Mouse (Mus musculus) olfactory bulb, adult 2 months (tissue): ENCODE results near the gene Ggt5. TPM values are rescaled to one million over a fixed set of nuclear protein-coding genes. Genes with fewer than 3 reads are reported as not detected.

ENCODE experiments used
- H3K27ac ChIP-seq: fragments of 200-500 bp; 2 replicates; pipeline ENCODE4 v1.5.1; 2012; ENCODE audit warnings: low read depth, low read length; ENCODE audit not compliant: insufficient read depth
- H3K4me1 ChIP-seq: fragments of 200-500 bp; 2 replicates; pipeline ENCODE4 v1.6.1; 2012; ENCODE audit warnings: low read length; ENCODE audit not compliant: control insufficient read depth, insufficient read depth
- H3K4me3 ChIP-seq: fragments of 200-500 bp; 2 replicates; pipeline ENCODE4 v1.5.1; 2012; ENCODE audit warnings: mild to moderate bottlenecking, low read depth, low read length, moderate library complexity; ENCODE audit not compliant: insufficient read depth
- CTCF ChIP-seq: fragments of 200-500 bp; IDR thresholded peaks from 2 replicates; pipeline ENCODE4 v1.5.1; 2012; ENCODE audit warnings: low read depth, mild to moderate bottlenecking, low read length, moderate library complexity; ENCODE audit not compliant: insufficient read depth
- POLR2A ChIP-seq: fragments of 200-500 bp; IDR thresholded peaks from 2 replicates; pipeline ENCODE4 v1.6.1; 2012; ENCODE audit warnings: mild to moderate bottlenecking, low read depth, low read length, moderate library complexity; ENCODE audit not compliant: insufficient read depth
- WGBS: fragments of 180-500 bp; shearing (Covaris S2); methylation state at CpG from one replicate; pipeline ENCODE4 v1.1.7; 2018; 5-methylcytosine and 5-hydroxymethylcytosine counted together
- polyA plus RNA-seq: library from polyadenylated mRNA; stranded (reverse); fragments of >200 nt; gene quantifications from 2 replicates; pipeline ENCODE4 v1.2.4, GENCODE M21; 2012; ENCODE audit warnings: low replicate concordance; ENCODE audit not compliant: missing spikeins, insufficient read depth, insufficient read length

Gene Ggt5
- polyA plus RNA-seq, 1 experiment, result not detected

GRCm38 (mm10) chr10:75579129-75579528 lies 10.0 kb upstream of the Ggt5 start:
- TF ChIP-seq POLR2A (no peak), CTCF (no peak)
- H3K27ac ChIP-seq, result no peak overlapping the region
- no peaks in the 10 kb centered on the region for H3K4me1 ChIP-seq
- 90% methylated on average over 6 of the region's 6 CpGs for WGBS
- H3K4me3 ChIP-seq, result no peak overlapping the region

DNA sequence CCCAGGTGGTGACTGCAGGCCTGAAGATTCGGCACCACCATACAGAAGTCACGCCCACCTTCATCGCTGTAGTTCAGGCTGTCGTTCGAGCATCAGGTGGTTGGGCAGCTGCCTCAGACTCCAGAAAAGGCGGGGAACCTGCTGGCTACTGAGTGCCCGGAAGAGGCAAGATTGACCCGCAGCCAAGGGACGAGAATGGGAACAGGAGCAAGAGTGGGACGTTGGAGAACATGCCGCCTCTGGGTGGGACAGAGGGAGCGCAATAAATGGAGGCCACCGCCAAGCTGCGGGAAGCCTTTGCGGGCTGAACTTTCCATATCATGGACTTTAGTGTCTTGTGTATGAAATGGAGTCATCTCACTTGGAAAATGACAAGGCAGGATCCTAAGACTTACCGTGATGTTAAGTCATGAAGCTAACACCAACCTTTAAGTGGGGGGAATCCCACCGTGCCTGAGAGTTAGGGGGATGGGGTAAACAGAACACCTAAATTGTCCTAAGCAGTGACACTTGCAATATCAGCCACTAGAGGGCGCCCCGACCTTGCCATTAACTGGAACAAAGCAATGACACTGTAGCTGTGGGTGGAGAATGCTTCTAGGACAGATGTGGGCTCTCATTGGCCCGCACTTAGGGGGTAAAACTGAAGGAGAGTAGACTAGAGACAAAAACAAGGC lies 3.1 kb upstream of the Ggt5 start:
- TF ChIP-seq POLR2A, result no peak
- Histone ChIP-seq H3K4me1 (peaks cover 6% of the 10 kb centered on the region), H3K4me3 (no peak overlapping the region), H3K27ac (no peak overlapping the region)
- 17% methylated on average over 20 of the region's 20 CpGs for WGBS

DNA sequence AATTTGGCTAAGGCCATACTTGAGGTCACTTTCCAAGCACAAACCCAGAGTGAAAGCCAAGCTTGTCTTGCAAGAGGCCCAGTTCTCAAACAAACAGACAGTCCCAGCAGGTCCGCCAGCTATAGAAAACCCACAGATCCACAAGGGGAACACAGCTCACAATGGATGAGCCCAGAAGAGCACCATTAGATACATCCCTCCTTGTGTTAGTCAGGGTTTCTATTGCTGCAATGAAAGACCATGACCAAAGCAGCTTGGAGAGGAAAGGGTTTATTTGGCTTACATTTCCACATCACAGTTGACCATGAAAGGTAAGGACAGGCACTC lies 2.6 kb upstream of the Ggt5 start:
- WGBS, result 75% methylated on average over 1 of the region's 1 CpGs
- Histone ChIP-seq H3K4me1 (peaks cover 6% of the 10 kb centered on the region), H3K4me3 (no peak overlapping the region), H3K27ac (no peak overlapping the region)
- TF ChIP-seq CTCF (no peak), POLR2A (no peak)

- no peak overlapping the region for H3K4me3 ChIP-seq
- WGBS, result 89% methylated on average over 4 of the region's 4 CpGs
- TF ChIP-seq POLR2A (no peak), CTCF (no peak)
- no peak overlapping the region for H3K27ac ChIP-seq
- H3K4me1 ChIP-seq, result peaks cover 6% of the 10 kb centered on the region
Measured at GRCm38 (mm10) chr10:75587781-75588180, 1.4 kb upstream of the Ggt5 start.

DNA sequence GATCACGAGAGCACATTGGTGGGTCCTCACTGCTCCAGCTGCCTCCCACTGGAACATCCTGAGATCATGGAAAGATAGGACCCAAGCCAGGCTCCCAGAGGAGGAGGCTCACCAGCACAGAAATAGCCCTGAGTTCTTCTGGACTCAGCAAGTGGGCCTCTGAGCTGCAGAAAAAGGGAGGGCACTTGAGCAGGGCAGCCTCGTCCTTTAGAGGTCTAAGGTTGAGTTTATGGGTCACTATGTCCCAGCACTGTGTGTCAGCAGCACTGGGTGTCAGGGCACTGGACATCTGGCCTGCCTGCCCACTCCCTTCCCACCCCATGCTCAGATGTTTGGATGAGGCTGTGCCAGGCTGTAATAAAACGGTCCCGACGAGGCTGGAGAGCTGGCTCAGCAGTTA lies 804 bp upstream of the Ggt5 start:
- no peak for TF ChIP-seq CTCF
- no peak for TF ChIP-seq POLR2A
- Histone ChIP-seq H3K4me1 (peaks cover 6% of the 10 kb centered on the region), H3K4me3 (no peak overlapping the region), H3K27ac (no peak overlapping the region)
- 70% methylated on average over 5 of the region's 5 CpGs for WGBS

- H3K4me3 ChIP-seq, result 0 out of 2 replicates have a peak overlapping the region, but pooled peaks have one; percentile 11
- H3K4me1 ChIP-seq, result peaks cover 6% of the 10 kb centered on the region
- H3K27ac ChIP-seq, result no peak overlapping the region
- no peak for TF ChIP-seq POLR2A
- TF ChIP-seq CTCF, result no peak
- WGBS, result 78% methylated on average over 16 of the region's 16 CpGs
Measured at GRCm38 (mm10) chr10:75589651-75590050, 511 bp downstream of the Ggt5 start.

DNA sequence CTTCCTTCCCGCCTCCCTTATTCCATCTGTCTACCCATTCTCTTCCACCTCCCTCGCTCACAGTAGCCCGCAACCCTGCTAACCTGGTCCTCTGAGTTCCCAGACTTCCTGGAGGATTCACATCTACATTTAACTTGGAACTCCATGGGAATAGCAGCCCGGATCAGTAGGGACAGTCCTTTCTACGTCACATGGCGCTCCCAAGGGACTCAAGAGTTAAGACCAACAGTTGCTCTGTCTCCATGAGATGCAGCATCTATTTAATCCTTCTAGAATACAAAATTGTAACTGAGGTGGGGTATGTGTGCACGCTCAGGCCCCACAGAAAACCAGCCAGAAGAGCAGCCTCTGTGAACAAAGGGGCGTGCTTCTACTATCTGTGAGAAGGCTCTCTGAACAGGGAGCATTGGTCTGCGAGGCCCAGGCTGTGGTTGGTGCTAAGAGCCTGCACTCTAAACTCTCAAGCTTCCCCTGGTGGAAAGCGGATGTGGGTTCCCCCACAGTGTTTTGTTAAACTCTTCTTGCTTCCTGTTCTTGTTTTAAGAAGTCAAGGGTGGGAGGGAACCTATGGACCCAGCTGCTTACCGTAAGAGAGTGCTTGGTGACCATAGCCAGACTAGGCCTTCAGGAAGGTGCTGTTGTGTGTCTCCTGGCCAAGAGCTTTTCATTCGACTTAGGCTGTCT lies 2.2 kb downstream of the Ggt5 start:
- Histone ChIP-seq H3K4me1 (peaks cover 6% of the 10 kb centered on the region), H3K4me3 (no peak overlapping the region), H3K27ac (no peak overlapping the region)
- TF ChIP-seq CTCF, result no peak
- TF ChIP-seq POLR2A, result no peak
- 86% methylated on average over 12 of the region's 12 CpGs for WGBS

GRCm38 (mm10) chr10:75592585-75592984 lies 3.4 kb downstream of the Ggt5 start:
- H3K27ac ChIP-seq, result no peak overlapping the region
- no peak for TF ChIP-seq POLR2A
- no peak for TF ChIP-seq CTCF
- 91% methylated on average over 7 of the region's 7 CpGs for whole genome bisulfite sequencing
- no peak overlapping the region for H3K4me3 ChIP-seq
- peaks cover 6% of the 10 kb centered on the region for H3K4me1 ChIP-seq

DNA sequence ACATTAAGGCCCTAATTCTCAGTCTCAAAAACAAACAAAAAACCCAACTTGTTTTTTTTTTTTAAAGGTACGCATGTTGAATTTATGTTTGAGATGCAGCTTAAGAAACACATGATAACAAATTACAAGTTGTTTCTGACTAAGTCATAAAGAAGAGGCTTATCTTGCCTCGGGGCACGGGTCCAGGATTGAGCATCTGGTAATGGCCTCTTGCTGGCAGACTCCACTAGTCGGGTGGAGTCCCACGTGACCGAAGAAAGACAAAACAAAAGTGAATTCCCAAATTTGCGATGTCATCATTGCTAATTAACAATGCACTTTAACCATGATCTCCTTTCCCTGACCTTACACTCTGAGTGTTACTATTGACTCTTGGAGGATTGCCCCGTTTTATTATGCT lies 6.8 kb downstream of the Ggt5 start:
- Histone ChIP-seq H3K27ac (no peak overlapping the region), H3K4me1 (no peaks in the 10 kb centered on the region), H3K4me3 (no peak overlapping the region)
- 51% methylated on average over 8 of the region's 8 CpGs for WGBS
- TF ChIP-seq POLR2A (no peak), CTCF (no peak)
